Mouse (Mus musculus): ENCODE data around the gene Pla2g4b.

GRCm38 (mm10) chr2:120074096-120074495, 40.9 kb downstream of the Pla2g4b start:
- TF ChIP-seq GATA1 (IDR thresholded peaks at IDR 0.05; ENCODE audit: low read length) (no peak), TAL1 (IDR thresholded peaks at IDR 0.05; ENCODE audit: low read length) (no peak)
